Mouse (Mus musculus) left cerebral cortex, adult 2 months (tissue): ENCODE measurements around the gene Usp46. TPM values are rescaled to one million over a fixed set of nuclear protein-coding genes. Genes with fewer than 3 reads are reported as not detected.
A peak's percentile ranks its signal among the peaks of the same experiment; 100 is the strongest.

Source experiments
- DNase-seq, 2 experiments: peaks; one replicate each; pipeline ENCODE4 v3.0.0; 2021 to 2022; ENCODE audit warnings: low spot score in 2 of 2, mixed read lengths in 1 of 2; ENCODE audit errors: extremely low spot score in 1 of 2
- H3K27ac ChIP-seq: fragments of 200-600 bp; 2 replicates; pipeline ENCODE4 v1.8.1; 2022
- H3K4me3 ChIP-seq: fragments of 200-600 bp; 2 replicates; pipeline ENCODE4 v1.8.1; 2022
- CTCF ChIP-seq: fragments of 200-600 bp; IDR thresholded peaks from 2 replicates; pipeline ENCODE4 v1.8.1; 2022; ENCODE audit warnings: antibody characterized with exemption, mild to moderate bottlenecking, moderate library complexity
- intact Hi-C: fragments of 180-260 bp; cut with DNase I; formaldehyde crosslinking; loops from one replicate; pipeline ENCODE4 v1.15.1; 2025
- total RNA-seq, 2 experiments: library from RNA; stranded (reverse); gene quantifications; 2 replicates each; pipeline ENCODE4 v1.2.3; 2021

Usp46 gene
- total RNA-seq, 2 experiments from 2014 or later: 129 to 130 TPM

GRCm38 (mm10) chr5:74048846-74049495, 19.3 kb downstream of the Usp46 start:
- Histone ChIP-seq H3K4me3 (no peak overlapping the region), H3K27ac (peak overlapping the region; percentile 55)
- no peak for DNase-seq
- intact Hi-C loops: no loop called here
- no peak for TF ChIP-seq CTCF

- Histone ChIP-seq H3K4me3 (no peak overlapping the region), H3K27ac (0 out of 2 replicates have a peak overlapping the region, but pooled peaks have one; percentile 40)
- intact Hi-C loops: no loop called here
- no peak for DNase-seq
- no peak for TF ChIP-seq CTCF
Observed at GRCm38 (mm10) chr5:74044591-74044990, 23.6 kb downstream of the Usp46 start.

GRCm38 (mm10) chr5:74042796-74043340, 25.4 kb downstream of the Usp46 start:
- no peak for TF ChIP-seq CTCF
- DNase-seq: no peak
- intact Hi-C loops: no loop called here

GRCm38 (mm10) chr5:74040541-74040940, 27.7 kb downstream of the Usp46 start:
- no peak for TF ChIP-seq CTCF
- intact Hi-C loops: no loop called here
- Histone ChIP-seq H3K27ac (peak overlapping the region; percentile 29), H3K4me3 (no peak overlapping the region)
- no peak for DNase-seq

More at GRCm38 (mm10) chr5:74042796-74043340, 25.4 kb downstream of the Usp46 start:
- Histone ChIP-seq H3K27ac (no peak overlapping the region), H3K4me3 (no peak overlapping the region)

- Histone ChIP-seq H3K27ac (no peak overlapping the region), H3K4me3 (no peak overlapping the region)
- intact Hi-C loops: no loop called here
- no peak for DNase-seq
- no peak for TF ChIP-seq CTCF
Observed at GRCm38 (mm10) chr5:74035454-74035853, 32.8 kb downstream of the Usp46 start.

GRCm38 (mm10) chr5:74034177-74034576, 34.1 kb downstream of the Usp46 start:
- no peak; the same call in none of the 2 replicates for TF ChIP-seq CTCF
- intact Hi-C loops: no loop called here
- no peak overlapping the region for H3K4me3 ChIP-seq
- no peak overlapping the region for H3K27ac ChIP-seq
- no peak for DNase-seq

GRCm38 (mm10) chr5:74029787-74030186, 38.4 kb downstream of the Usp46 start:
- Histone ChIP-seq H3K27ac (no peak overlapping the region), H3K4me3 (no peak overlapping the region)
- TF ChIP-seq CTCF: no peak
- intact Hi-C loops: no loop called here
- no peak for DNase-seq

- H3K27ac ChIP-seq: no peak overlapping the region
- intact Hi-C loops: no loop called here
Observed at GRCm38 (mm10) chr5:74028691-74029479, 39.3 kb downstream of the Usp46 start.

GRCm38 (mm10) chr5:74028221-74028620, 40.0 kb downstream of the Usp46 start:
- Histone ChIP-seq H3K27ac (no peak overlapping the region; the same call in 1 of the 2 replicates), H3K4me3 (no peak overlapping the region)
- DNase-seq: no peak
- intact Hi-C loops: no loop called here
- TF ChIP-seq CTCF: no peak

More at GRCm38 (mm10) chr5:74028691-74029479, 39.3 kb downstream of the Usp46 start:
- no peak for DNase-seq
- no peak overlapping the region for H3K4me3 ChIP-seq
- TF ChIP-seq CTCF: no peak

GRCm38 (mm10) chr5:74020506-74020905, 47.7 kb downstream of the Usp46 start:
- intact Hi-C loops: loop anchor here (5.0 kb wide), 1 partner anchor 47 kb away; the partner anchor contains the start of gene Usp46
- H3K4me3 ChIP-seq: no peak overlapping the region

GRCm38 (mm10) chr5:74018870-74019565, 49.2 kb downstream of the Usp46 start:
- DNase-seq: no peak
- Histone ChIP-seq H3K27ac (peak overlapping the region; percentile 72), H3K4me3 (no peak overlapping the region)
- no peak for TF ChIP-seq CTCF
- intact Hi-C loops: no loop called here

More at GRCm38 (mm10) chr5:74020506-74020905, 47.7 kb downstream of the Usp46 start:
- no peak overlapping the region for H3K27ac ChIP-seq
- DNase-seq: no peak
- TF ChIP-seq CTCF: no peak
